Mouse (Mus musculus) hindbrain, embryonic 11.5 days (tissue): ENCODE data around the gene Per1. TPM values are rescaled to one million over a fixed set of nuclear protein-coding genes. Genes with fewer than 3 reads are reported as not detected.
A peak's percentile ranks its signal among the peaks of the same experiment; 100 is the strongest.

ENCODE experiments used
- ATAC-seq: fragments of 200-750 bp; cut with Nextera tagmentation; 2 replicates; pipeline ENCODE4 v1.8.0; 2017; ENCODE audit warnings: mild to moderate bottlenecking, moderate TSS enrichment, moderate library complexity; ENCODE audit not compliant: low FRiP score
- DNase-seq: peaks from one replicate; pipeline ENCODE4 v3.0.0-alpha.2; 2015; ENCODE audit warnings: low spot score
- H3K27ac ChIP-seq: fragments of 300-500 bp; sonication (generic); 2 replicates; pipeline ENCODE4 v1.5.1; 2014; ENCODE audit warnings: mild to moderate bottlenecking, low read depth, low read length
- H3K27me3 ChIP-seq: fragments of 300-500 bp; sonication (generic); 2 replicates; pipeline ENCODE4 v1.6.1; 2014; ENCODE audit warnings: mild to moderate bottlenecking, low read length, moderate library complexity, mixed read lengths; ENCODE audit not compliant: control insufficient read depth, insufficient read depth
- H3K36me3 ChIP-seq: fragments of 300-500 bp; sonication (generic); 2 replicates; pipeline ENCODE4 v1.6.1; 2014; ENCODE audit warnings: mild to moderate bottlenecking, low read length, moderate library complexity, mixed read lengths; ENCODE audit not compliant: control insufficient read depth, insufficient read depth
- H3K4me1 ChIP-seq: fragments of 300-500 bp; sonication (generic); replicated peaks from 2 replicates; pipeline ENCODE4 v1.6.1; 2014; ENCODE audit warnings: low read length, mixed read lengths; ENCODE audit not compliant: control insufficient read depth, insufficient read depth
- H3K4me2 ChIP-seq: fragments of 300-500 bp; sonication (generic); replicated peaks from 2 replicates; pipeline ENCODE4 v1.6.1; 2014; ENCODE audit warnings: mild to moderate bottlenecking, low read depth, low read length
- H3K4me3 ChIP-seq: fragments of 300-500 bp; sonication (generic); 2 replicates; pipeline ENCODE4 v1.5.1; 2014; ENCODE audit warnings: low read depth, low read length
- H3K9ac ChIP-seq: fragments of 300-500 bp; sonication (generic); 2 replicates; pipeline ENCODE4 v1.6.1; 2014; ENCODE audit warnings: low read depth, low read length
- H3K9me3 ChIP-seq: fragments of 300-500 bp; sonication (generic); 2 replicates; pipeline ENCODE4 v1.6.1; 2016; ENCODE audit warnings: low read length; ENCODE audit not compliant: control insufficient read depth
- WGBS: fragments of 180-500 bp; shearing (Covaris S2); extraction: QIAGEN DNeasy Blood & Tissue Kit; methylation state at CpG from one replicate; pipeline ENCODE4 v1.1.7; 2014; 5-methylcytosine and 5-hydroxymethylcytosine counted together
- polyA plus RNA-seq: library from polyadenylated mRNA; unstranded; fragments of >200 nt; fragmentation: Nextera tagmentation; extraction: Ambion mirVana; gene quantifications from 2 replicates; pipeline ENCODE4 v1.2.1, GENCODE M21; 2014

The Per1 gene
- polyA plus RNA-seq, 1 experiment from 2014 or later = 7.4 TPM

GRCm38 (mm10) chr11:69062194-69062760 is 32.7 kb upstream of the Per1 start:
- Histone ChIP-seq H3K36me3 (no peaks in the 10 kb centered on the region), H3K4me3 (peak overlapping the region; percentile 75), H3K27ac (no peak overlapping the region), H3K27me3 (no peaks in the 10 kb centered on the region), H3K9me3 (no peaks in the 10 kb centered on the region), H3K4me2 (peak overlapping the region; percentile 37), H3K4me1 (peaks cover 3% of the 10 kb centered on the region; the same call in 1 of the 2 replicates), H3K9ac (no peak overlapping the region)
- DNase-seq = peak; percentile 85
- under 1% methylated on average over 17 of the region's 17 CpGs for WGBS
- ATAC-seq = no peak

- Histone ChIP-seq H3K27me3 (no peaks in the 10 kb centered on the region), H3K4me3 (peak overlapping the region; percentile 75), H3K4me2 (peak overlapping the region; percentile 44), H3K4me1 (peaks cover 3% of the 10 kb centered on the region; the same call in 1 of the 2 replicates), H3K36me3 (no peaks in the 10 kb centered on the region), H3K9ac (no peak overlapping the region), H3K9me3 (no peaks in the 10 kb centered on the region), H3K27ac (no peak overlapping the region)
- WGBS = 0% methylated on average over 19 of the region's 19 CpGs
- ATAC-seq (peak; percentile 51), DNase-seq (peak; percentile 98)
Measured at GRCm38 (mm10) chr11:69062761-69063224, 32.2 kb upstream of the Per1 start.

GRCm38 (mm10) chr11:69063413-69064201 is 31.4 kb upstream of the Per1 start:
- H3K36me3 ChIP-seq = no peaks in the 10 kb centered on the region
- under 1% methylated on average over 31 of the region's 31 CpGs for WGBS
- H3K27ac ChIP-seq = no peak overlapping the region
- no peaks in the 10 kb centered on the region for H3K9me3 ChIP-seq
- peak overlapping the region; percentile 75 for H3K4me3 ChIP-seq
- ATAC-seq (0 out of 2 replicates have a peak, but pooled peaks have one; percentile 38), DNase-seq (peak; percentile 94)
- H3K4me2 ChIP-seq = peak overlapping the region; percentile 68
- peaks cover 2% of the 10 kb centered on the region; the same call in 1 of the 2 replicates for H3K4me1 ChIP-seq
- peak overlapping the region; percentile 55 for H3K9ac ChIP-seq
- no peaks in the 10 kb centered on the region for H3K27me3 ChIP-seq

- H3K4me1 ChIP-seq = peaks cover 2% of the 10 kb centered on the region; the same call in 1 of the 2 replicates
- DNase-seq (no peak), ATAC-seq (no peak)
- H3K9ac ChIP-seq = peak overlapping the region; percentile 55
- no peaks in the 10 kb centered on the region for H3K9me3 ChIP-seq
- H3K27me3 ChIP-seq = no peaks in the 10 kb centered on the region
- H3K36me3 ChIP-seq = no peaks in the 10 kb centered on the region
- no peak overlapping the region for H3K27ac ChIP-seq
- WGBS = 42% methylated on average over 9 of the region's 9 CpGs
- H3K4me3 ChIP-seq = peak overlapping the region; percentile 75
- peak overlapping the region; percentile 68 for H3K4me2 ChIP-seq
Measured at GRCm38 (mm10) chr11:69064259-69065133, 30.5 kb upstream of the Per1 start.

- Histone ChIP-seq H3K4me3 (no peak overlapping the region), H3K27ac (no peak overlapping the region), H3K9me3 (no peaks in the 10 kb centered on the region), H3K9ac (no peak overlapping the region), H3K27me3 (no peaks in the 10 kb centered on the region), H3K36me3 (no peaks in the 10 kb centered on the region), H3K4me1 (peaks cover 2% of the 10 kb centered on the region; the same call in 1 of the 2 replicates), H3K4me2 (peak overlapping the region; percentile 69; the same call in 1 of the 2 replicates)
- ATAC-seq (no peak), DNase-seq (no peak)
- 58% methylated on average over 3 of the region's 3 CpGs for WGBS
Measured at GRCm38 (mm10) chr11:69065394-69065925, 29.6 kb upstream of the Per1 start.

- Histone ChIP-seq H3K27ac (no peak overlapping the region), H3K4me3 (peak overlapping the region; percentile 36), H3K27me3 (no peaks in the 10 kb centered on the region), H3K9ac (peak overlapping the region; percentile 44), H3K4me1 (peaks cover 5% of the 10 kb centered on the region), H3K36me3 (no peaks in the 10 kb centered on the region), H3K4me2 (peak overlapping the region; percentile 69), H3K9me3 (no peaks in the 10 kb centered on the region)
- WGBS = 2% methylated on average over 29 of the region's 29 CpGs
- DNase-seq (peak; percentile 31), ATAC-seq (no peak)
Measured at GRCm38 (mm10) chr11:69066163-69066861, 28.7 kb upstream of the Per1 start.

- Histone ChIP-seq H3K36me3 (no peaks in the 10 kb centered on the region), H3K4me1 (peaks cover 7% of the 10 kb centered on the region), H3K4me2 (peak overlapping the region; percentile 69), H3K9me3 (no peaks in the 10 kb centered on the region), H3K4me3 (peak overlapping the region; percentile 36), H3K9ac (no peak overlapping the region; the same call in 1 of the 2 replicates), H3K27ac (no peak overlapping the region), H3K27me3 (no peaks in the 10 kb centered on the region)
- DNase-seq = peak; percentile 95
- ATAC-seq = no peak
- WGBS = 11% methylated on average over 8 of the region's 8 CpGs
Measured at GRCm38 (mm10) chr11:69066956-69067355, 28.1 kb upstream of the Per1 start.

- Histone ChIP-seq H3K27me3 (no peaks in the 10 kb centered on the region), H3K4me2 (no peak overlapping the region), H3K27ac (no peak overlapping the region), H3K36me3 (no peaks in the 10 kb centered on the region), H3K9ac (no peak overlapping the region), H3K4me1 (peaks cover 7% of the 10 kb centered on the region), H3K4me3 (no peak overlapping the region), H3K9me3 (no peaks in the 10 kb centered on the region)
- WGBS = 66% methylated on average over 6 of the region's 6 CpGs
- no peak for DNase-seq
- ATAC-seq = no peak
Measured at GRCm38 (mm10) chr11:69067601-69068000, 27.4 kb upstream of the Per1 start.
